Mouse (Mus musculus) bone marrow, adult 2 months (tissue): Measurements from ENCODE around the gene Hist1h2bh. TPM values are rescaled to one million over a fixed set of nuclear protein-coding genes. Genes with fewer than 3 reads are reported as not detected.
A peak's percentile ranks its signal among the peaks of the same experiment; 100 is the strongest.
"Not testable (repeated sequence)": the region's sequence is repeated elsewhere in the genome, so short reads cannot be mapped to it uniquely, and the experiment has no call there.

ENCODE experiments used
- H3K27ac ChIP-seq: fragments of 200-500 bp; 2 replicates; pipeline ENCODE4 v1.5.1; 2012; ENCODE audit warnings: low read depth, mild to moderate bottlenecking, control low read depth, inconsistent platforms, low read length; ENCODE audit not compliant: control insufficient read depth, poor library complexity, insufficient read depth
- H3K4me1 ChIP-seq: fragments of 200-500 bp; 2 replicates; pipeline ENCODE4 v1.6.1; 2011; ENCODE audit warnings: low read length; ENCODE audit not compliant: control insufficient read depth, insufficient read depth
- H3K4me3 ChIP-seq: fragments of 200-500 bp; replicated peaks from 2 replicates; pipeline ENCODE3; 2011; ENCODE audit warnings: mild to moderate bottlenecking, low read depth, low read length, control low read depth; ENCODE audit not compliant: control insufficient read depth
- CTCF ChIP-seq: fragments of 200-500 bp; IDR thresholded peaks from 2 replicates; pipeline ENCODE4 v1.5.1; 2011; ENCODE audit warnings: low read length, control low read depth; ENCODE audit not compliant: control insufficient read depth, insufficient read depth
- POLR2A ChIP-seq: fragments of 200-500 bp; IDR thresholded peaks from 2 replicates; pipeline ENCODE4 v1.6.1; 2011; ENCODE audit warnings: low read depth, mild to moderate bottlenecking, control low read depth, low read length, borderline replicate concordance; ENCODE audit not compliant: control insufficient read depth
- WGBS: fragments of 180-500 bp; shearing (Covaris S2); methylation state at CpG from one replicate; pipeline ENCODE4 v1.1.7; 2018; 5-methylcytosine and 5-hydroxymethylcytosine counted together
- polyA plus RNA-seq: library from polyadenylated mRNA; stranded (reverse); fragments of >200 nt; gene quantifications from 2 replicates; pipeline ENCODE4 v1.2.4, GENCODE M21; 2011; ENCODE audit warnings: low replicate concordance; ENCODE audit not compliant: missing spikeins, insufficient read depth, insufficient read length

Gene Hist1h2bh
- polyA plus RNA-seq, 1 experiment: 11.4 TPM

DNA sequence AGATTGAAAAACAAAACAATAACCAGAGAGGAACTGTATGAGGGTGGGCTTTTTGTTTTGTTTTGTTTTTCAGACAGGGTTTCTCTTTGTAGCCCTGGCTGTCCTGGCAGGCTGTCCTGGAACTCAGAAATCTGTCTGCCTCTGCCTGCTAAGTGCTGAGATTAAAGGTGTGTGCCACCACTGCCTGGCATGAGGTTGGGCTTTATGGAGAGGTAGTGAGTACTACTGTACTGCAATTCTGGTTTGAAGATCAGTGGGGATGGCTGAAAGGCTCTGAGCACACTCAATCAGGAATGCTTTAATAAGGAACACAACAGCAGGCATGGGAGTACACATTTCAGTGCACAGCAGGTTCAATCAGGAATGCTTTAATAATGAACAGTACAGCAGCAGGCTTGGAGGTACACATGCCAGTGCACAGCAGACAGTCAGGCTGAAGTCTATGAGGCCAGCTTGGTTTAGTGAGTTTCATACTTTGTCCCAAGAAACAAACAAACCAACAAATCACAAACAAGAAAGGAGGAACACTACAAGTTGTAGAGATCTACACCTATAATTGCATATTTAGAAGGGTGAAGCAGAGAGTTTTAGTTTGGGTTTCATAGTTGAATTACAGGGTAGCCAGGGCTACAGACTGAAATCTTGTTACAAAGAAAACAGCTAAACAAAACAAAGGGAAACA, 40.3 kb upstream of the Hist1h2bh start:
- Histone ChIP-seq H3K27ac (peak overlapping the region; percentile 67; the same call in 1 of the 2 replicates), H3K4me3 (no peak overlapping the region), H3K4me1 (peaks cover 3% of the 10 kb centered on the region; the same call in 1 of the 2 replicates)
- TF ChIP-seq POLR2A (no peak), CTCF (no peak)

DNA sequence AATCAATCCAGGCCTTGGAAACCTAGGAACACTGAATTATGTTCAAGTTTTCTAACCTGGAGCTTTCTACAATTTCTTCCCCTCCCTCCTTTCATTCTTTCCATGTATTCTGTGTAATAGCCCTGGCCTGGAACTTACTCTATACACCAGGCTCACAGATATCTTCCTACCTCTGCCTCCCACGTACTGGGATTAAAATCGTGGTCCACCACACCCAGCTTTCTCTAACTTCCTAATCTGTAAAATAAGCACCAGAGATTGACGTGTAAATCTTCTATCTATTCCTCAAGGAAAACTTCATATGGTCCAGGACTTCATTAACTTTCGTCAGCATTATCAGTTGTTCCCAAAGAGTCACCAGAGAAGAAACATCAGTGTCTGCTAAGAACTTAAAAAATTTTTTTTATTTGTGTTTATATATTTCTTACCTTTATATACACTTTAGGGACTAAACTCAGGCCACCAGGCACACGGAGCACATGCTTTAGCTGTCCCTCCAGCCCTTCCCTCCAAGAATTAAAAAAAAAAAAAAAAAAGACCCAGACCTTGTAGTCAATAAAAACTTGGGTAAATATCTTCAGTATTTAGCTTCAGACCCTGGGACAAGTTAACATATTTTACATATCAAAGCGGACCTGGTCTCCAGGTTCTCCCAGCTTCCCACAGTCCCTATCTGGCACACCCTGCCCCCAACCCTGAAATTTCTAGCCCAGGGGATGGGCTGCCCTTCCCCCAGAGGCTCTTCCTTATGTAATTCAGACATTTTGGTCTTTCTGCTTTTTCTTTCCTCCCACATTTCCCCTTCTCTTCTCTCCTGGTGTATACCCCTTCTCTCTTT, 39.2 kb upstream of the Hist1h2bh start:
- 22% methylated on average over 6 of the region's 6 CpGs for WGBS
- H3K27ac ChIP-seq: peak overlapping the region; percentile 97
- TF ChIP-seq POLR2A: no peak
- no peak for TF ChIP-seq CTCF
- peaks cover 1% of the 10 kb centered on the region; the same call in 1 of the 2 replicates for H3K4me1 ChIP-seq
- peak overlapping the region; percentile 74 for H3K4me3 ChIP-seq

DNA sequence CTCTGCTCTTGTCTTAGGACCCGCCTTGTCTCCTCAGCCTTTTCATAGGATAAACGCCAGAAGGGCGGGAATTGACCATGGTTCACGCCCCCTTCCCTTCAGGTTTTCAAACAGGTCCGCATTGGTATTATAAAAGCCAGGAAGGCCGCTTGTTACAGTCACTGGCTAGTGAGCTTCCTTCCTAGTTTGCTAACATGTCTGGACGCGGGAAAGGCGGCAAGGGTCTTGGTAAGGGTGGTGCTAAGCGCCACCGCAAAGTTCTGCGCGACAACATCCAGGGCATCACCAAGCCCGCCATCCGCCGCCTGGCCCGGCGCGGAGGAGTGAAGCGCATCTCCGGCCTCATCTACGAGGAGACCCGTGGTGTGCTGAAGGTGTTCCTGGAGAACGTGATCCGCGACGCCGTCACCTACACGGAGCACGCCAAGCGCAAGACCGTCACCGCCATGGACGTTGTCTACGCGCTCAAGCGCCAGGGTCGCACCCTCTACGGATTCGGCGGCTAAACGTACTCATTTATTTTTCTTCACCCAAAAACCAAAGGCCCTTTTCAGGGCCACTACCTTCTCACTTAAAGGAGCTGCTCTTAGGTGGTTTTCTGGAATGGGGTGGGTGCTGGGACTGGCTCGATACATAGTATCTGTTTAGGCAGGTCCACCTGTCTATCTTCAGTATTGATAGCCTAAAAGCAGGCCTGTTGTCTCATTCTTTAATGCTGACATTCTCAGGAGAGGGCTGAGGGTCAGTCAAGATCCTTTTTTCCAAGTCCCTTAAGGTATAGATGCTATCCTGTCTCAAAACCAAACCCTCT, 38.4 kb upstream of the Hist1h2bh start, which contains the start of gene Hist1h4d:
Gene Hist1h4d, plus strand, starts transcription at position 191 of the 811 bp plus-strand sequence.
- H3K27ac ChIP-seq: peak within 1 kb of the TSS; percentile 97
- WGBS: under 1% methylated on average over 43 of the region's 43 CpGs
- TF ChIP-seq CTCF: no peak
- TF ChIP-seq POLR2A: peak; percentile 100
- H3K4me1 ChIP-seq: no peaks in the 10 kb centered on the region; the same call in 1 of the 2 replicates
- H3K4me3 ChIP-seq: peak within 1 kb of the TSS; percentile 74

DNA sequence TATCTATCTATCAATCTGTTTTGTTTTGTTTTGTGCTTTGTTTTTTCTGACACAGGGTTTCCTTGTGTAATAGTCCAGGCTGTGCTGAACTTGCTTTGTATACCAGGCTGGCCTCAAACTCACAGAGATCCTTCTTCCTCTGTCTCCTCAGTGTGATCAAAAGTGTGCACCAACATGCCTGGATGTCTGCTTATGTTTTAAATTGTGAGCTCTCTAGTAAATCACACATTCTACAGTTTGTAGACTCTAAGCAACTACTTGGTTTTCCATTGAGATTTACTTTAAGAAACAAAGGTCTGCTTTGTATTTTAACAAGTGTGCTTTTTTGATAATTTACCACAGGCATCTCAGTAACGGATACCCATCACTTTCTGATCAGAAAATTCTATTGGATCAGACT, 34.6 kb upstream of the Hist1h2bh start:
- Histone ChIP-seq H3K27ac (no peak overlapping the region), H3K4me3 (no peak overlapping the region), H3K4me1 (no peaks in the 10 kb centered on the region; the same call in 1 of the 2 replicates)
- 83% methylated on average over 1 of the region's 1 CpGs for WGBS
- TF ChIP-seq CTCF (no peak), POLR2A (no peak)

GRCm38 (mm10) chr13:23576906-23577639, 33.9 kb upstream of the Hist1h2bh start:
- Histone ChIP-seq H3K27ac (peak overlapping the region; percentile 81; the same call in 1 of the 2 replicates), H3K4me3 (no peak overlapping the region), H3K4me1 (no peaks in the 10 kb centered on the region; the same call in 1 of the 2 replicates)
- TF ChIP-seq POLR2A: no peak
- no peak for TF ChIP-seq CTCF
- 47% methylated on average over 6 of the region's 6 CpGs for WGBS

- H3K4me1 ChIP-seq: no peaks in the 10 kb centered on the region; the same call in 1 of the 2 replicates
- H3K4me3 ChIP-seq: peak overlapping the region; percentile 54
- 41% methylated on average over 7 of the region's 7 CpGs for WGBS
- H3K27ac ChIP-seq: peak overlapping the region; percentile 93
- no peak for TF ChIP-seq CTCF
- TF ChIP-seq POLR2A: no peak
These were observed 33.2 kb upstream of the Hist1h2bh start for GRCm38 (mm10) chr13:23576351-23576881.

DNA sequence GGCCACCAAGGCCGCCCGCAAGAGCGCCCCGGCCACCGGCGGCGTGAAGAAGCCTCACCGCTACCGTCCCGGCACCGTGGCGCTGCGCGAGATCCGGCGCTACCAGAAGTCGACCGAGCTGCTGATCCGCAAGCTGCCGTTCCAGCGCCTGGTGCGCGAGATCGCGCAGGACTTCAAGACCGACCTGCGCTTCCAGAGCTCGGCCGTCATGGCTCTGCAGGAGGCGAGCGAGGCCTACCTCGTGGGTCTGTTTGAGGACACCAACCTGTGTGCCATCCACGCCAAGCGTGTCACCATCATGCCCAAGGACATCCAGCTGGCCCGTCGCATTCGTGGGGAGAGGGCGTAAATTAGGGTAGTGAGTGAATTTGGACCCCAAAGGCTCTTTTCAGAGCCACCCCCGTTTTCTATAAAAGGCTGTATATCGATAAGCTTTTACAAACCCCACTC, 32.7 kb upstream of the Hist1h2bh start:
- Histone ChIP-seq H3K27ac (peak overlapping the region; percentile 93), H3K4me3 (peak overlapping the region; percentile 63)
- H3K4me1 ChIP-seq: not testable (repeated sequence)
- WGBS: 2% methylated on average over 16 of the region's 40 CpGs
- peak; percentile 93; the same call in 1 of the 2 replicates for TF ChIP-seq POLR2A
